Mouse (Mus musculus) embryonic facial prominence, embryonic 12.5 days (tissue): ENCODE results near the gene Coro7. TPM values are rescaled to one million over a fixed set of nuclear protein-coding genes. Genes with fewer than 3 reads are reported as not detected.

ENCODE experiments used
- ATAC-seq: fragments of 200-750 bp; cut with Nextera tagmentation; 2 replicates; pipeline ENCODE4 v1.8.0; 2017; ENCODE audit not compliant: insufficient number of reproducible peaks, insufficient read depth, low FRiP score, low TSS enrichment
- H3K27ac ChIP-seq: fragments of 300-500 bp; sonication (generic); 2 replicates; pipeline ENCODE4 v1.5.1; 2016; ENCODE audit warnings: mild to moderate bottlenecking
- H3K27me3 ChIP-seq: fragments of 300-500 bp; sonication (generic); 2 replicates; pipeline ENCODE4 v1.6.1; 2016; ENCODE audit warnings: mild to moderate bottlenecking, moderate library complexity
- H3K36me3 ChIP-seq: fragments of 300-500 bp; sonication (generic); 2 replicates; pipeline ENCODE4 v1.6.1; 2016; ENCODE audit warnings: mild to moderate bottlenecking
- H3K4me1 ChIP-seq: fragments of 300-500 bp; sonication (generic); 2 replicates; pipeline ENCODE4 v1.6.1; 2016
- H3K4me2 ChIP-seq: fragments of 300-500 bp; sonication (generic); replicated peaks from 2 replicates; pipeline ENCODE4 v1.6.1; 2016; ENCODE audit warnings: mild to moderate bottlenecking, moderate library complexity
- H3K4me3 ChIP-seq: fragments of 300-500 bp; sonication (generic); 2 replicates; pipeline ENCODE4 v1.5.1; 2016; ENCODE audit warnings: mild to moderate bottlenecking
- H3K9ac ChIP-seq: fragments of 300-500 bp; sonication (generic); 2 replicates; pipeline ENCODE4 v1.6.1; 2016; ENCODE audit warnings: mild to moderate bottlenecking, moderate library complexity
- H3K9me3 ChIP-seq: fragments of 300-500 bp; sonication (generic); 2 replicates; pipeline ENCODE4 v1.6.1; 2016; ENCODE audit warnings: mild to moderate bottlenecking, moderate library complexity
- WGBS: fragments of 180-500 bp; shearing (Covaris S2); methylation state at CpG from one replicate; pipeline ENCODE4 v1.1.7; 2016; 5-methylcytosine and 5-hydroxymethylcytosine counted together
- polyA plus RNA-seq: library from polyadenylated mRNA; unstranded; fragments of >200 nt; fragmentation: Nextera tagmentation; extraction: Ambion mirVana; gene quantifications from 2 replicates; pipeline ENCODE4 v1.2.1, GENCODE M21; 2016

The Coro7 gene
- 18.2 and 23.1 TPM in 2 replicates for polyA plus RNA-seq

DNA sequence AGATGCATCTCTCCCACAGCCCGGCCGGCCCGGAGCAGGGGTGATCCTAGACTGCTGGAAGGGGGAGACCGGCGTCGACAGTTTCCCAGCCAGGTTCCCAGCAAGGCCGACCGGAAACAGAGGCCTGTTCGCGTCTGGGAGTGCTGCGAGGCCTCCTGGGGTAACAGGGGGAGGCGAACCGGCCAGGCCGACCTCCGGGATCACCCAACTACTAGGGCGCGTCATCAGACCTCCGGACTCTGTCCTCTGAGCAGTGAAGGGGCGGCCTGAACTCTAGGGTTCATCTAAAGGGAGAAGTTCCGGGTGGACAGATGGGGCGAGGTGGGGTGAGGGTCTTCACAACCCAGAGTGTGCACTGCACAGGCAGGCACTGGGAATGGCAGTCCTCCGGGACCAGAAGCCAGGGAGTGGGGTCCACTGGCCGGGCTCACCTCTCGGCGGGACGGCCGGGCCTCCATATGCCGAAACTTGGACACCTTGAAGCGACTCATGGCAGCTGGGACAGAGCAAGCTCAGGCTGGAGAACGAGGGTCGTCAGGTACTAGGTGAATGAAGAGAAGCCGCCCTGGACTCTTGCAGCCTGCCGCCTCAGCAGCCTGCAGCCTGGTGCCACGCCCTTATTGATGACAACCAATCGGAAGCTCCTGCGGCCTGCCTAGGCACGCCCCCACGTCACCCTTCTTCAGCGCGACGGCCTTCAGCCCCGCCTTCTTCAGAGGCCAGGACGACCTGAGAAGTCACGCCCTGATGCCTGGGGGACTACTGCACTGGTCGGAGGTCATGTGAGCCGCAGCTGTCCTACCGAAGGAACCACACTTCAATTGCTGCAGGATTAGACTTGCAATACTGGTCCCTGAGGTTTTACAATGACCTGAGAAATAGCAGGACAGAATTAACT, at the start of gene Coro7:
Gene Coro7, minus strand, starts transcription at position 657 of the 898 bp plus-strand sequence.
- Histone ChIP-seq H3K9ac (peak within 1 kb of the TSS; percentile 66), H3K4me3 (peak within 1 kb of the TSS; percentile 69), H3K9me3 (no peaks in the 10 kb centered on the region), H3K4me2 (peak within 1 kb of the TSS; percentile 94), H3K27ac (0 out of 2 replicates have a peak within 1 kb of the TSS, but pooled peaks have one; percentile 43), H3K36me3 (peaks cover 12% of the 10 kb centered on the region; the same call in 1 of the 2 replicates), H3K4me1 (peaks cover 12% of the 10 kb centered on the region), H3K27me3 (no peaks in the 10 kb centered on the region)
- ATAC-seq = peak; percentile 87
- WGBS = under 1% methylated on average over 47 of the region's 47 CpGs

DNA sequence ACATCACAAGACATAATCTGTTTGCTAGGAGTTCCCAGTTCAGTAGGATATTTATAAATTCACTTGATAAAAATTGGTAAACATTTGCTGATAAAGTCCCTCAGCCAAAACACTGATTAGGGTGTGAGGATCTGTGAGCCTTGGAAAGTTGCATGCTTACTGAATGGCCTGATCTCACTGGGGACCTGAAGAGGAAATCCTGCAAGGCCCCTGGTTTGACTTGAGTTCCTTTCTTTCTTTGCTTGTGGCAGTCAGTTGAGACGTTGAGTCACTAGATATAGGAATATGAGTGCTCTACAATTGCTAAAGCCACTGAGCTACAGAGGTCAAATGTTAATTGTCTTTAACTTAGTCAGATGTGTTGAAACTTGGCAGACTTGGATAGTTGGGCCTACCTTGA, 48.4 kb upstream of the Coro7 start:
- H3K27me3 ChIP-seq = no peaks in the 10 kb centered on the region
- no peak for ATAC-seq
- no peaks in the 10 kb centered on the region for H3K9me3 ChIP-seq
- H3K4me3 ChIP-seq = no peak overlapping the region
- peaks cover 12% of the 10 kb centered on the region for H3K4me1 ChIP-seq
- peak overlapping the region; percentile 85; the same call in 1 of the 2 replicates for H3K4me2 ChIP-seq
- H3K36me3 ChIP-seq = no peaks in the 10 kb centered on the region
- no peak overlapping the region for H3K27ac ChIP-seq
- no peak overlapping the region for H3K9ac ChIP-seq
- 46% methylated on average over 1 of the region's 1 CpGs for WGBS

DNA sequence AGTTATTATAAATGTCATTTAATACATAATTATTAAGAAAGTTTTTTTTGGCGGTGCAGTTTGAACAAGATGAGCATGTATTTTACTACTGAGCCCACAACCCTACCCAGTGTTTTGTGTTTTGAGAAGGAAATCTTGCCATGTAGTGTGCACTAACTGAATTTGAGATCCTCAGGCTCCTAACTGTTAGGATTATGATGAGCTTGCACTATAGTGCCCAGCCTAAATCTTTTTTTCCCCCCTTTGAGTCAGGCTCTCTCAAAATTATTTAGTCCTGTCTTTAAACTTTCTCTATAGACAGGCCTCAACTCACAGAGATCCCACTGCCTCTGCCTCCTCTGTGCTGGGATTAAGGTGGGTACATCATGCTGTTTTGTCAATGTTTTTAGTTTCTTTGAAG, 47.9 kb upstream of the Coro7 start:
- no peaks in the 10 kb centered on the region for H3K36me3 ChIP-seq
- H3K4me3 ChIP-seq = no peak overlapping the region
- ATAC-seq = no peak
- WGBS = 98% methylated on average over 1 of the region's 1 CpGs
- no peaks in the 10 kb centered on the region for H3K9me3 ChIP-seq
- 0 out of 2 replicates have a peak overlapping the region, but pooled peaks have one; percentile 79 for H3K9ac ChIP-seq
- H3K27ac ChIP-seq = no peak overlapping the region
- peaks cover 12% of the 10 kb centered on the region for H3K4me1 ChIP-seq
- H3K4me2 ChIP-seq = peak overlapping the region; percentile 85
- no peaks in the 10 kb centered on the region for H3K27me3 ChIP-seq

DNA sequence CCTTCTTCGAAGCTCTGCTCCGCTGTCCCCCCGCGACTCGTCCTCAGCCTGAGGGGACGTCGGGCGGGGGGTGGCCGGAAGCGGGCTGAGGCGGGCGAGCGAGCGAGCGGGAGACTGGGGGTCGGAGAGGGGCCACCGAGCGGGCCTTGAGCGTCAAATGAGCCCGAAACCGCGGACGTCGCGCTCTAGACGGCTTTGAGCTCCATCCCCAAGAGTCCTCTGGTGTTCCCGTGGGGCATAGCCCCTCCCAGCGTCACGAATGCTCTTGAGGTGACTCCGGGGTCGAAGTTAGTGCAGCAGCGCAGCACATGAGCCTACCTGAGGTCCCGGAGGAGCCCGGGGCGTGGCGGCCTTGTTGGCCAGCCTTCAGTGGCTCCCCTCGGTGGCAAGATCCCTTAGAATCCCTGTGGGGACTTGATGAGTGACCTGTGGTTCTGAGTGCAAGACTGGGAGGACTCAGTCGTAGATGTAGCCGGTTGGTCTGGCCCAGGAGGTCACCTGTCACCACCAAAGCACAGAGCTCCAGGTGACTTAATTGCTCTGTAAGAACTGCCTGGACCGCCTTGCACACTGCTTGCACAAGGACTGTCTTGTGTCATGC, 47.1 kb upstream of the Coro7 start:
- Histone ChIP-seq H3K4me1 (peaks cover 12% of the 10 kb centered on the region), H3K27me3 (no peaks in the 10 kb centered on the region), H3K4me3 (peak overlapping the region; percentile 83), H3K9ac (peak overlapping the region; percentile 79), H3K36me3 (no peaks in the 10 kb centered on the region), H3K4me2 (peak overlapping the region; percentile 85), H3K27ac (peak overlapping the region; percentile 83), H3K9me3 (no peaks in the 10 kb centered on the region)
- WGBS = under 1% methylated on average over 40 of the region's 40 CpGs
- peak; percentile 36; the same call in 1 of the 2 replicates for ATAC-seq

DNA sequence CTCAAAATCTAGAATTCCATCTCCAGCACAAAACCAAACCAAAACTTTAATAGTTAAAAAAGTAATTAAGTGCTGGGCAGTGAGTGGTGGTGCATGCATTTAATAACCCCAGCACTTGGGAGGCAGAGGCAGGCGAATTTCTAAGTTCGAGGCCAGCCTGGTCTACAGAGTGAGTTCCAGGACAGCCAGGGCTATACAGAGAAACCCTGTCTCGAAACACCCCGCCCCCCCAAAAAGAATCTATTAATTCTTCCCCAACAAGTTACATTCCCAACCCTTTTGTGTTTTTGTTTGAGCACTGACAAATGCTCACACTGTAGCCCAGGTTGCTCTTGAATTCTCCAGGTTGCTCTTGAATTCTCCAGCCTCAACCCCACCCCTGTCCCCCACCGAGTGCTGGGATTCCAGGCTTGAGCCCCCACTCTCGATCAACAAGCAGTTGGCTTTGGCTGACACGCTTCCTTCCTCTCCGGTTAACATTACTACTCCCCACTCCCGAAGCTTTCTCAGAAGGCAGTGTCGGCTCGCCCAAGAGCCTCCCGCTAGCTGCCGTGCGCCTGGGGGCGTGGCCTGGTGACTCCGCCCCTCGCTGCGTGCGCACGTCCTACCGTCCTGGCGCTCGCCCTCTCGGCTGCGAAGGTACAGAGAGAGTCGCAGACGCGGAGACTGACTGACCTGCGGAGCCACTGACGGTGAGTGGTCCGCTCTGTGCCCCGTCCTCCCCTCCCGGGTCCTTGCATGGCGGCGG, 46.4 kb upstream of the Coro7 start, which contains the start of gene Hmox2:
Gene Hmox2, plus strand, starts transcription at position 582 of the 748 bp plus-strand sequence.
- Histone ChIP-seq H3K27ac (peak within 1 kb of the TSS; percentile 83), H3K9ac (peak within 1 kb of the TSS; percentile 79), H3K27me3 (no peaks in the 10 kb centered on the region), H3K36me3 (no peaks in the 10 kb centered on the region), H3K4me1 (peaks cover 12% of the 10 kb centered on the region), H3K9me3 (no peaks in the 10 kb centered on the region), H3K4me2 (peak within 1 kb of the TSS; percentile 85), H3K4me3 (peak within 1 kb of the TSS; percentile 83)
- peak; percentile 94 for ATAC-seq
- WGBS = 6% methylated on average over 35 of the region's 35 CpGs

DNA sequence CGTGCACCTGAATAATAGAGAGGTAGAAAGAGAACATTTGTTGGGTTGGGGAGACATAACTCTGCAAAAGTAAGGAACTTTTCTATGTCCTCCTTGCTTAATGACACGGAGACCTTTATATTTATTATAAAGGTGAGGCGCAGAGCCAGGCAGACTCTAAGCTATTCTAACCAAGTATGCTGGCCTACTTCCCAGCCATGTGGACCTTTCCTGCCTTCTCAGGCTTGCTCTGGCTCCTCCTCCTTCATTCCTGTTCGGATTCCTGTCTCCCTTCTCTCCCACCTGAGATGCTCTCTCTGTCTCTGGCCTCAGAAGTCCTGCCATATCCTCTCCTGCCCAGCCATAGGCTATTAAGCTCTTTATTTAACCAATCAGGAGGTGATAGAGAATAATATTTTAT, 45.7 kb upstream of the Coro7 start:
- no peaks in the 10 kb centered on the region for H3K36me3 ChIP-seq
- no peak overlapping the region for H3K4me3 ChIP-seq
- no peaks in the 10 kb centered on the region for H3K27me3 ChIP-seq
- WGBS = 78% methylated on average over 4 of the region's 4 CpGs
- no peak overlapping the region for H3K4me2 ChIP-seq
- no peak for ATAC-seq
- H3K4me1 ChIP-seq = peaks cover 12% of the 10 kb centered on the region
- H3K9me3 ChIP-seq = no peaks in the 10 kb centered on the region
- H3K27ac ChIP-seq = no peak overlapping the region
- H3K9ac ChIP-seq = no peak overlapping the region

DNA sequence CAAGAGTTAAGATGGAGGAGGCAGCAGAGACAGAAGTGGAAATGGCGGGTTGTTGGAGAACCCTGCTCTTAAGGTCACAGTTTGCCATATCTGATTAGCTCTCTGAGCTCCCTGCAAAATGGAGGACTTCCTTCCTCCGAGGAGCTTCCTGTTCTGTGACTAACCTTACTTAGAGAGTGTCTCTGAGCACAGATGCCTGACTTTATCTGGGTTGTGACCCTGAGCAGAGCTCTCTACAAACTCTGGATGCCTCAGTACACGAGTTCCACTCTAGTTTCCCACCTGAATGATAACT, 43.3 kb upstream of the Coro7 start:
- no peaks in the 10 kb centered on the region for H3K27me3 ChIP-seq
- H3K9me3 ChIP-seq = no peaks in the 10 kb centered on the region
- H3K36me3 ChIP-seq = no peaks in the 10 kb centered on the region
- WGBS = 69% methylated on average over 3 of the region's 3 CpGs
- no peak for ATAC-seq
- no peak overlapping the region for H3K9ac ChIP-seq
- H3K4me2 ChIP-seq = no peak overlapping the region
- no peak overlapping the region for H3K27ac ChIP-seq
- H3K4me3 ChIP-seq = no peak overlapping the region
- peaks cover 13% of the 10 kb centered on the region for H3K4me1 ChIP-seq

DNA sequence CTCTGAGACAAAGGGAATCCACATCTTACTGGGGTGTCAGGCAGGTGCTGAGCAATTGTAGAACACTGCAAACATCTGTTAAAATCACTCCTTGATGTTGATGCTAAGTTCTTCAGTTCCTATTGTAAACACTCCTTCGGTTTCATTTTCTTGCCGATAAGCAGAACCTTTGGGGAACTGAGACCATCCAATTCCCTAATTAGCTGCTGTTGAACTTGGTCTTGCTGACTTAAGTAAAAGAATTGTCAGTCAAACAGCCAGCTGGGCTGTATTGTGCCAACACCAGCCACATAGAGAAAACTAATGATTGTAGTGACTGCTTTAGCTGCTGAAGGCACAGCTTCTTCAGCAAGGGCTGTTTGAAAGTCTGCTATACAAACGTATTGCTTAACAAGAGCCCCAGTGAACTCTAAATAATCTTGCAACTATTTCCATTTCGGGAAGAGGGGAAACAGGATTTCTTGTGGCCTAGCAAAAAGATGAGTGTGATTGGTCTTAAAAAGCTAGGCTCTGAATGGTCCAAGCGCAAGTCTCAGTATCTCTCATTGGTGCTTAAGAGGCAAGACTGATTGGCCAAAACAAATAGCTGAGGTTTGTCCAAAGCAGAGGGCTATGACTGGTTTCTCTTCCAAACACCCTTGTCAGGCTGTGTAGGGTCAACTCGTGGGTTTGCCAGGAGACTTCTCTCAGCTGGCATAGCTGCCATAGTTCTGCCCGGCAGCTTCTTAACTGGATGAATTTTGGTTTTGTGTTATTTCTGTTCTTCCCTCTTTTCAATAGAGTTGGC, 42.7 kb upstream of the Coro7 start:
- H3K4me1 ChIP-seq = peaks cover 10% of the 10 kb centered on the region
- no peak overlapping the region for H3K4me2 ChIP-seq
- 70% methylated on average over 7 of the region's 7 CpGs for WGBS
- no peaks in the 10 kb centered on the region for H3K27me3 ChIP-seq
- no peaks in the 10 kb centered on the region for H3K9me3 ChIP-seq
- no peak overlapping the region for H3K9ac ChIP-seq
- no peak for ATAC-seq
- H3K4me3 ChIP-seq = no peak overlapping the region
- H3K27ac ChIP-seq = no peak overlapping the region
- H3K36me3 ChIP-seq = no peaks in the 10 kb centered on the region

DNA sequence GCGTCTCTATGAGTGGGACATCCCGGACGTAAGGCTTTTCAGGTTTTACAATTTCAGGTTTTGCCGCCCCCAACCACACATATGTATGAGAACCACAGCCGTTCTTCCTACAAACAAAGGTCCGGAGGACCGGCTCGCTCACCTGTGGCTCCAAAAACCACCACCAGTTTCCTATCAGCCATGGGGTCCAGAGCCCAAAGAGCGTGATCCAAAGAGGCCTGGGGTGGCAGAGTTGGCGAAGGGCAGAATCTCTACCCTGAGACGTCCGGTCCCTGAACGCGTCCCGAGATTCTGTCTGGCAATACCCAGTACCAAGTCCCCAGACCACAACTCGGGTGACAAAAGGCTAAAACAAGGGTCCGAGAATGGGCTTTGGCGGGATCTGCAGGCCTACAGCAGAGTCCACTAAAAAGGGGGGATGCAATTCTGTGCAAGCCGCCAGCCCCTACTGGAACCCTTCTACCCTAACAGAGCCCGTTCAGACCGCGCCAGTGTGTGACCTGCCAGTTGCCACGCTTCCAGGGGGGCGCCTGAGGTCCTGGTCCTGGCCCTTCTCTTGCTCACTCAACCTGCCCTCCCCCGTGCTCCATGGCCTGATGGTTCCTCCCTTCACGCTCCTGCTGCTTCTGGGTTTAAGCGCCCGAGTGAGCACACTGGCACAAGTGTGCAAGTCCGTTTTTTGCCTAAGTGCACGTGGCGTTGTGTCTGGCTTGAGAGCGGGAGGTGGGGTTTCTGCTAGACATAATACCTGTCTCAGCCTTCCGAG, 39.4 kb upstream of the Coro7 start, which contains the start of gene Nmral1:
Gene Nmral1, minus strand, starts transcription at position 604 of the 766 bp plus-strand sequence.
- Histone ChIP-seq H3K4me3 (peak within 1 kb of the TSS; percentile 49), H3K27me3 (no peaks in the 10 kb centered on the region), H3K9ac (peak within 1 kb of the TSS; percentile 54), H3K4me1 (peaks cover 4% of the 10 kb centered on the region; the same call in 1 of the 2 replicates), H3K9me3 (no peaks in the 10 kb centered on the region), H3K4me2 (peak within 1 kb of the TSS; percentile 55), H3K36me3 (peaks cover 26% of the 10 kb centered on the region), H3K27ac (peak within 1 kb of the TSS; percentile 83)
- WGBS = 13% methylated on average over 33 of the region's 33 CpGs
- ATAC-seq = peak; percentile 84

DNA sequence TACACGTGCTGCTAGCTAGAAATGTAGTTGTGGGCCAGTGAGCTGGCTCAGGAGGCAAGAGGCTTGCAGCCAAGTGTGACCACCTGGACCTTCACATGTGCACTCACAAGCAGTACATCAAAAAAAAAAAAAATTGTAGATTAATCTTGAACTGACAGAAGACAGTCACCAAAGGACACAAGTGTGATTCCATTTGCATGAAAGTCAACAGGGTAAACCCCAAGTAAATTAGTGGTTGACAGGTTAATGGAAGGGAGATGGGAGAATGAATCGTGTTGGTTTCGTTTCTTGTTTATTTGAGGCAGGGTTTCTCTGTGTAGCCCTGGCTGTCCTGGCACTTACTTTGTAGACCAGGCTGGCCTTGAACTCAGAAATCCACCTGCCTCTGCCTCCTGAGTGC, 38.3 kb upstream of the Coro7 start:
- no peak for ATAC-seq
- no peaks in the 10 kb centered on the region for H3K27me3 ChIP-seq
- peak overlapping the region; percentile 54; the same call in 1 of the 2 replicates for H3K9ac ChIP-seq
- H3K4me3 ChIP-seq = peak overlapping the region; percentile 49
- 67% methylated on average over 3 of the region's 3 CpGs for WGBS
- H3K27ac ChIP-seq = no peak overlapping the region
- no peaks in the 10 kb centered on the region for H3K9me3 ChIP-seq
- H3K36me3 ChIP-seq = peaks cover 37% of the 10 kb centered on the region
- H3K4me2 ChIP-seq = peak overlapping the region; percentile 55
- peaks cover 4% of the 10 kb centered on the region; the same call in 1 of the 2 replicates for H3K4me1 ChIP-seq
